Mouse (Mus musculus) liver, postnatal 0 days (tissue): Measurements from ENCODE around the gene Pde4dip.

ENCODE experiments used
- CTCF ChIP-seq: sonication (generic); IDR thresholded peaks from 2 replicates; pipeline ENCODE4 v1.5.1; 2016; ENCODE audit warnings: antibody characterized with exemption, low read depth
- EP300 ChIP-seq: IDR thresholded peaks from 2 replicates; pipeline ENCODE4 v1.6.1; 2016; ENCODE audit warnings: antibody characterized with exemption, low read depth, mild to moderate bottlenecking

- TF ChIP-seq CTCF (no peak), EP300 (no peak)
These were observed 202.0 kb downstream of the Pde4dip start for GRCm38 (mm10) chr3:97686372-97687117.
